Mouse (Mus musculus) adrenal gland (tissue): ENCODE measurements around the gene Pde3a.

Experiments
- intact Hi-C: fragments of 180-260 bp; cut with DNase I; formaldehyde crosslinking; loops from one replicate; pipeline ENCODE4 v1.15.1; 2025

Gene Pde3a

GRCm38 (mm10) chr6:141487266-141487665 is 238.2 kb downstream of the Pde3a start:
- intact Hi-C loops, result loop anchor here (5.0 kb wide), 2 partner anchors 85 to 310 kb away; no protein-coding TSS in a partner anchor

GRCm38 (mm10) chr6:141488619-141489018 is 239.6 kb downstream of the Pde3a start:
- intact Hi-C loops, result loop anchor here (5.0 kb wide), 2 partner anchors 84 to 309 kb away; no protein-coding TSS in a partner anchor

- intact Hi-C loops, result loop anchor here (5.0 kb wide), 1 partner anchor 82 kb away; no protein-coding TSS in a partner anchor
These were observed 245.8 kb downstream of the Pde3a start for GRCm38 (mm10) chr6:141494909-141495308.

GRCm38 (mm10) chr6:141495634-141496418 is 246.8 kb downstream of the Pde3a start:
- intact Hi-C loops, result loop anchor here (5.0 kb wide), 1 partner anchor 81 kb away; no protein-coding TSS in a partner anchor

DNA sequence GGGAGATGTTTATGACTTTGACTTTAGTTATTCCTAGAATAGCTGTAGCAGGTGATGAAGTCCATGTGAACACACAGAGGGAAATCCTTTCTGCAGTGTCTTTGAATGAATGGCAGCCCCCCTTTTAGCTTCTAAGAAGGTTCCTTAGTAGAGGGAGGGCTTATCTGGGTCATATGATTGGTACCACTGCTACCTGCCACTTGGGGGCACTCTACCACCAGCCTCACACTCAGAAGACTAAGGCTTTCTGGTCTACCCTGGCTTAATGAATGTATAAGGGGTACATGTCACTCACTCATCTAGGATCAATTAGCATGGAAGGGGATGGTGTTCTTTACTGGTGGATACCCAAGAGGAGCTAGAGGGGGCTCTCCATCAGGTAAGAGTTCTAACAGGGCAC is 250.4 kb downstream of the Pde3a start:
- intact Hi-C loops, result loop anchor here (5.0 kb wide), 1 partner anchor 78 kb away; no protein-coding TSS in a partner anchor

GRCm38 (mm10) chr6:141501171-141501570 is 252.1 kb downstream of the Pde3a start:
- intact Hi-C loops, result no loop called here

GRCm38 (mm10) chr6:141522541-141522940 is 273.5 kb downstream of the Pde3a start:
- intact Hi-C loops, result no loop called here

DNA sequence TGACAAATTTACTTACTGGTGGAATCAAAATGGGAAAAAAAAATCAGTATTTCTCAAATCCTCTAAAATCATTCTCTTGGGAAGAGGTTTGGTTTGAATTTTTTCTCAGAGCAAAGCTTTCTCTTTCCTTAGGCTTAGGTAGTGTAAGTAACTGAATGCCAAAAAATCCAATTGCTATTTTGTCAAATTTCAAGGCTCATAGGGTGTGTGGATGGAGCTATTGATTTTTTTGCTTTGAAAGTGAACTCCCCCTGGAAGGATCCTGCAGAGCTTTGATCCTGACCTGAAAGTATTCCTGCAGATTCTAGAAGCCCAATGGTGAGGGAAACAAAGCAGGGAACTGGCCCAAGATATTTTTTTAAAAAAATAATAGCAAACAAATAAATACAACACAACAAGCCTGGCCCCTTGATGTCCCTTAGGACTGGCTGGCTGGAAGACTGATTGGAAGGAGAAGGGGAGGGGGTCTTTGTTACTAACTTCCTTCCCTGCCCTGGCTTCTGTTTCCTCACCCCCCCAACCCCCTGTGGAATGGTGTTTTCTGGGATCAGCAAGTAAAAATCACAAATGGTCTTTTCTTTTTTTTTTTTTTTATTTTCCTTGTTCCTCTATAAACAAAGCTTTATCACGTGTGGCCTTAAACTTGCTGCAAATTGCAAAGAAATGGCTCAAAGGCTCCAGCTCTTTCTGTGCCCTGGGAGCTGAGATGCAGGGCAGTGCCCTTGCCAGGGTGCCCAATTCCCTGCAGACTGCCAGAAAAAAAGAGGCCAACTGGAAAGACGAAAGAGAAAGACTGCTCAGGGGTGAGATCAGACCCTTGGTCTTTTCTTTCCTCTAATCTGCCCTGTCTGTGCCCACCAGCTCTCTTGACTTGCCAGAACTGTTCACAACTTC is 274.9 kb downstream of the Pde3a start, which contains the start of gene Slco1c1:
TSS of gene Slco1c1 (plus strand) at position 622 of the 894 bp plus-strand sequence.
- intact Hi-C loops, result no loop called here

DNA sequence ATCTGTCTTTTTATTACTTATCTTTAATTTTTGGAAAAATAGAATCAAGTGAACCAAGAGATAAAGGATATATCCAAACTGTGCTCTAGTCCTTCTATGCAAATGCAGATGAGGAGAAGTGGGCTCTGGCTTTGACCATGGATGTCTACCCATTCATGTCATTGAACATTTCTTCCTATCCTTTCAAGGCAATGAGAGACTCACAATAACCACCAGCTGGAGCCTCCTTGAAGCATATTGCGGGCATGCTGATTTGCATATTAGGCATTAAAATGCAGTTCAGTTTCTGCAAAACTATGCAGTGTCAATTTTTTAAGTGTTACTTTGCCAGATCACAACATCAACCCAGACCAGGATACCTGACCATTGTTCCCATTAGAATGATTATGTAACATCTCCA is 276.7 kb downstream of the Pde3a start:
- intact Hi-C loops, result no loop called here

DNA sequence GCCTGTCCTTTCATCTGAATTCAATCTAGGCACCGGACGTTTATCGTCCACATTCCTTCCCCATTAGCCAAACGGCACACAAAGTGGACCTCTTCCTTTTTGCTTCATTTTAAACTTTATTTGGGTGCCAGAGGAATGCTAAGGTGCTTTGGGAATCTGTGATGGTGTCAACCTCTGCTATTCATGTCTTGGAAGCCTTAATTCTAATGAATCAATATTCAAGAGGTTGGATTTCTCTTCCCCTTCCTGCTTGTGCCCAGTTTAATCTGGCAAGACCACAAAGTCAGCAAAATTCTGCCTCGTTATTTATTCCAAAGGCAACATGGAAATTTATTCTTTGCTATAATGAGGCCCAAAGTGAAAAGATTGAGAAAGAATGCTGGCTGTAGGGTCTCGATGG is 281.8 kb downstream of the Pde3a start:
- intact Hi-C loops, result no loop called here

DNA sequence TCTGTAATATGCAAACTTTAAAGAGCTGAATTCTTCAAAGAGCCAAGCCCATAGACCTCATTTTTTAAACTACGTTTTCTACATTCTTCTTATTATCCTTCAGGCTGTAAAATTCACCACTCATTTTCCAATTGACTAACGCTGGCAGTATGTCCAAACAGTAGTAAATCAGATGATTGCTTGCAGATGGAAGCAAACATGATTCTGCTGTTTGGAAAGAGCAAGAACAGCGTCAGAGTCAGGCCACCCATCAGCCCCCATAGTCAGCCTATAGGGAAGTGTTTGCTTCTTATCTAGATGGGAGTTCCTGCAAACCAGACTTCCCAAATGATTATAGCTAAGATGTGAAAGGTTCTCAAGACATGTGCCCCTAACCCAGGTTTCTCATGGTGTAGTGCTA is 288.2 kb downstream of the Pde3a start:
- intact Hi-C loops, result no loop called here

- intact Hi-C loops, result no loop called here
These were observed 292.1 kb downstream of the Pde3a start for GRCm38 (mm10) chr6:141541136-141541535.

- intact Hi-C loops, result no loop called here
These were observed 294.3 kb downstream of the Pde3a start for GRCm38 (mm10) chr6:141543344-141543743.
